Mouse (Mus musculus) bone marrow, adult 2 months (tissue): ENCODE data around the gene Asap3. TPM values are rescaled to one million over a fixed set of nuclear protein-coding genes. Genes with fewer than 3 reads are reported as not detected.

Experiments used
- H3K27ac ChIP-seq: fragments of 200-500 bp; 2 replicates; pipeline ENCODE4 v1.5.1; 2012; ENCODE audit warnings: low read depth, mild to moderate bottlenecking, control low read depth, inconsistent platforms, low read length; ENCODE audit not compliant: control insufficient read depth, poor library complexity, insufficient read depth
- H3K4me1 ChIP-seq: fragments of 200-500 bp; 2 replicates; pipeline ENCODE4 v1.6.1; 2011; ENCODE audit warnings: low read length; ENCODE audit not compliant: control insufficient read depth, insufficient read depth
- H3K4me3 ChIP-seq: fragments of 200-500 bp; replicated peaks from 2 replicates; pipeline ENCODE3; 2011; ENCODE audit warnings: mild to moderate bottlenecking, low read depth, low read length, control low read depth; ENCODE audit not compliant: control insufficient read depth
- CTCF ChIP-seq: fragments of 200-500 bp; IDR thresholded peaks from 2 replicates; pipeline ENCODE4 v1.5.1; 2011; ENCODE audit warnings: low read length, control low read depth; ENCODE audit not compliant: control insufficient read depth, insufficient read depth
- POLR2A ChIP-seq: fragments of 200-500 bp; IDR thresholded peaks from 2 replicates; pipeline ENCODE4 v1.6.1; 2011; ENCODE audit warnings: low read depth, mild to moderate bottlenecking, control low read depth, low read length, borderline replicate concordance; ENCODE audit not compliant: control insufficient read depth
- WGBS: fragments of 180-500 bp; shearing (Covaris S2); methylation state at CpG from one replicate; pipeline ENCODE4 v1.1.7; 2018; 5-methylcytosine and 5-hydroxymethylcytosine counted together
- polyA plus RNA-seq: library from polyadenylated mRNA; stranded (reverse); fragments of >200 nt; gene quantifications from 2 replicates; pipeline ENCODE4 v1.2.4, GENCODE M21; 2011; ENCODE audit warnings: low replicate concordance; ENCODE audit not compliant: missing spikeins, insufficient read depth, insufficient read length

Gene Asap3
- polyA plus RNA-seq, 1 experiment: 0.60 TPM

- no peak overlapping the region for H3K4me3 ChIP-seq
- WGBS: 6% methylated on average over 9 of the region's 9 CpGs
- no peak overlapping the region for H3K27ac ChIP-seq
- TF ChIP-seq POLR2A (no peak), CTCF (peak; percentile 80)
- peaks cover 1% of the 10 kb centered on the region; the same call in 1 of the 2 replicates for H3K4me1 ChIP-seq
Measured at GRCm38 (mm10) chr4:136202509-136202908, 3.7 kb upstream of the Asap3 start.

- TF ChIP-seq CTCF: no peak
- TF ChIP-seq POLR2A: no peak
- peaks cover 1% of the 10 kb centered on the region; the same call in 1 of the 2 replicates for H3K4me1 ChIP-seq
- H3K4me3 ChIP-seq: no peak overlapping the region
- H3K27ac ChIP-seq: no peak overlapping the region
- 77% methylated on average over 2 of the region's 2 CpGs for WGBS
Measured at GRCm38 (mm10) chr4:136204775-136205174, 1.4 kb upstream of the Asap3 start.

GRCm38 (mm10) chr4:136206943-136207342 lies 778 bp downstream of the Asap3 start:
- Histone ChIP-seq H3K4me1 (no peaks in the 10 kb centered on the region; the same call in 1 of the 2 replicates), H3K27ac (no peak overlapping the region), H3K4me3 (no peak overlapping the region)
- TF ChIP-seq POLR2A (no peak), CTCF (no peak)
- 13% methylated on average over 6 of the region's 6 CpGs for WGBS

GRCm38 (mm10) chr4:136210931-136211330 lies 4.8 kb downstream of the Asap3 start:
- H3K4me1 ChIP-seq: no peaks in the 10 kb centered on the region; the same call in 1 of the 2 replicates
- H3K27ac ChIP-seq: no peak overlapping the region
- TF ChIP-seq CTCF (no peak), POLR2A (no peak)
- H3K4me3 ChIP-seq: no peak overlapping the region
- WGBS: 76% methylated on average over 9 of the region's 9 CpGs

GRCm38 (mm10) chr4:136213629-136214028 lies 7.5 kb downstream of the Asap3 start:
- Histone ChIP-seq H3K4me1 (no peaks in the 10 kb centered on the region), H3K4me3 (no peak overlapping the region), H3K27ac (no peak overlapping the region)
- WGBS: 67% methylated on average over 7 of the region's 7 CpGs
- TF ChIP-seq CTCF: no peak
- no peak for TF ChIP-seq POLR2A

- Histone ChIP-seq H3K4me1 (no peaks in the 10 kb centered on the region), H3K4me3 (no peak overlapping the region), H3K27ac (no peak overlapping the region)
- 84% methylated on average over 8 of the region's 8 CpGs for WGBS
- TF ChIP-seq POLR2A (no peak), CTCF (no peak)
Measured at GRCm38 (mm10) chr4:136214828-136215227, 8.7 kb downstream of the Asap3 start.

- Histone ChIP-seq H3K27ac (no peak overlapping the region), H3K4me1 (no peaks in the 10 kb centered on the region), H3K4me3 (no peak overlapping the region)
- TF ChIP-seq CTCF (no peak), POLR2A (no peak)
- WGBS: 89% methylated on average over 8 of the region's 8 CpGs
Measured at GRCm38 (mm10) chr4:136215576-136215975, 9.4 kb downstream of the Asap3 start.

GRCm38 (mm10) chr4:136217063-136217462 lies 10.9 kb downstream of the Asap3 start:
- no peak for TF ChIP-seq POLR2A
- TF ChIP-seq CTCF: no peak
- Histone ChIP-seq H3K4me1 (no peaks in the 10 kb centered on the region), H3K4me3 (no peak overlapping the region), H3K27ac (no peak overlapping the region)
- 69% methylated on average over 10 of the region's 10 CpGs for WGBS
